Mouse (Mus musculus): ENCODE results near the gene Ctsd. TPM values are rescaled to one million over a fixed set of nuclear protein-coding genes. Genes with fewer than 3 reads are reported as not detected.

The Ctsd gene
- 352 TPM for polyA plus RNA-seq (2017; shearing (Covaris generic))

GRCm38 (mm10) chr7:142387419-142388148, at the start of gene Ctsd:
Gene Ctsd, minus strand, starts transcription at chr7:142388038.

DNA sequence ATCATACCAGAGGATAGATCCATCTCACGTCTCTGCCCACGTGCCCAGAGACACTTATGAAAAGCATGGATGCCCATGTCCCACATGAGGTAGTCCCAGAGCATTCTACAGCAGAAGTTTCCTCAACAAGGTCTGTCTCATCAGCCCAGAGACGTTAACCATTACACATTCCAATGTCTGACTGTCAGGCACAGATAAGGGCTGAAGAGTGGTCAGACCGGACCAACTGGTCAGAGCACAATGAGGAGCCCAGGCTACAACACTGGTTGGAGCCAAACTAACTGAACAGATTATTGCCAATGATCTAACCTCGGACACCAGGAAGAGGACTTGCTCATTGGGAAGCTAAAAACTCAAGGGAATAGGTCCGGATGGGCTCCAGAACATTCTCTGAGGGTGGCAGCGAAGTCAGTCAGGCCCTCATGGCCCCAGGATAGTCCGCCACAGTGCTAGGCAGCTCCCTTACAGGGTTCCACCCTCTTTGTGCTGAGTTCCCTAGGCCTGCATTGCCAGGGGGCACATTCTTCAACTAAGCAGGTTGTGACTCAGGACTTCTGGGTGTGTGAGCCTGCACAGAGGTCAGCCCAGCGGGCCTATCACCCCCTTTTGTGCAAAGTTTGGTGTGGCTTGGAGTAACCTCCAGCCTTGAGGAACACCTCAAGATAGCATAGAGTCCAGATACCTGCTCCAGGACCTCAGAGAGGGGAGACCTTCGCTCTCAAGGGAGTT, 46.5 kb upstream of the Ctsd start, which contains the start of gene Syt8:
Gene Syt8 (plus strand): TSS at position 714 of the 729 bp plus-strand sequence.

GRCm38 (mm10) chr7:142382567-142382966, 5.3 kb downstream of the Ctsd start, which contains the start of gene Gm49369:
Gene Gm49369, minus strand, starts transcription at chr7:142382667.

GRCm38 (mm10) chr7:142373641-142374412, 14.0 kb downstream of the Ctsd start, which contains the start of gene Ifitm10:
Gene Ifitm10, minus strand, starts transcription at chr7:142373753.

Other genes with a start within 250 kb of the Ctsd start
- not detected for gene Gm45337, start 243.4 kb downstream of the Ctsd start, polyA plus RNA-seq (2017; shearing (Covaris generic))
- gene Gm29735, start 230.9 kb downstream of the Ctsd start, polyA plus RNA-seq (2017; shearing (Covaris generic)) = not detected
- gene Gm4553, start 222.3 kb downstream of the Ctsd start, polyA plus RNA-seq (2017; shearing (Covaris generic)) = not detected
- gene Krtap5-2, start 212.0 kb downstream of the Ctsd start, polyA plus RNA-seq (2017; shearing (Covaris generic)) = not detected
- not detected for gene Gm10153, start 197.6 kb downstream of the Ctsd start, polyA plus RNA-seq (2017; shearing (Covaris generic))
- not detected for gene Krtap5-3, start 186.7 kb downstream of the Ctsd start, polyA plus RNA-seq (2017; shearing (Covaris generic))
- gene Gm7579, start 176.2 kb downstream of the Ctsd start, polyA plus RNA-seq (2017; shearing (Covaris generic)) = not detected
- not detected for gene Krtap5-5, start 158.1 kb downstream of the Ctsd start, polyA plus RNA-seq (2017; shearing (Covaris generic))
- not detected for gene Gm40460, start 147.0 kb downstream of the Ctsd start, polyA plus RNA-seq (2017; shearing (Covaris generic))
- not detected for gene Gm2431, start 129.7 kb downstream of the Ctsd start, polyA plus RNA-seq (2017; shearing (Covaris generic))
- not detected for gene Gm4559, start 113.7 kb downstream of the Ctsd start, polyA plus RNA-seq (2017; shearing (Covaris generic))
- gene Krtap5-1, start 90.9 kb downstream of the Ctsd start, polyA plus RNA-seq (2017; shearing (Covaris generic)) = not detected
- gene Krtap5-4, start 84.5 kb downstream of the Ctsd start, polyA plus RNA-seq (2017; shearing (Covaris generic)) = not detected
- 4.5 TPM for gene Ifitm10, start 14.3 kb downstream of the Ctsd start, polyA plus RNA-seq (2017; shearing (Covaris generic))
- not detected for gene Gm49369, start 5.4 kb downstream of the Ctsd start, polyA plus RNA-seq (2017; shearing (Covaris generic))
- gene Syt8, start 46.8 kb upstream of the Ctsd start, polyA plus RNA-seq (2017; shearing (Covaris generic)) = not detected
- gene Tnni2, start 53.8 kb upstream of the Ctsd start, polyA plus RNA-seq (2017; shearing (Covaris generic)) = not detected
- gene Lsp1, start 72.8 kb upstream of the Ctsd start, polyA plus RNA-seq (2017; shearing (Covaris generic)) = 1,177 TPM
- gene Tnnt3, start 110.8 kb upstream of the Ctsd start, polyA plus RNA-seq (2017; shearing (Covaris generic)) = 5.0 TPM
- 6.0 TPM for gene Mrpl23, start 144.6 kb upstream of the Ctsd start, polyA plus RNA-seq (2017; shearing (Covaris generic))

Measured in CD4-positive, CD25-positive, alpha-beta regulatory T cell (primary cell).